Mouse (Mus musculus) effector memory CD4-positive, alpha-beta T cell, adult 7 months (primary cell): ENCODE results near the gene Gm12887. TPM values are rescaled to one million over a fixed set of nuclear protein-coding genes. Genes with fewer than 3 reads are reported as not detected.

ENCODE experiments used
- polyA plus RNA-seq: library from polyadenylated mRNA; unstranded; fragments of 100-300 nt; shearing (Covaris generic); gene quantifications from one replicate; pipeline ENCODE4 v1.2.1, GENCODE M21; 2017

The Gm12887 gene
- not detected for polyA plus RNA-seq

GRCm38 (mm10) chr4:121622003-121622402 is at the start of gene Gm12887:
Gene Gm12887 (minus strand): TSS chr4:121622103.

Other genes with a start within 250 kb of the Gm12887 start
- gene Gm12886, start 199.0 kb downstream of the Gm12887 start, polyA plus RNA-seq, result not detected